Mouse (Mus musculus) MEL (cell line): ENCODE results near the gene Hs6st1. TPM values are rescaled to one million over a fixed set of nuclear protein-coding genes. Genes with fewer than 3 reads are reported as not detected.

ENCODE experiments used
- DNase-seq: peaks from one replicate; pipeline ENCODE4 v3.0.0; 2011; ENCODE audit warnings: low read depth, low spot score
- H3K27ac ChIP-seq: 2 replicates; pipeline ENCODE4 v1.5.1; 2012; ENCODE audit warnings: low read depth, mild to moderate bottlenecking, control low read depth, low read length, moderate library complexity; ENCODE audit not compliant: control insufficient read depth
- H3K27me3 ChIP-seq, 2 experiments: fragments of 150-350 bp in 1 of 2; sonication (generic) in 1 of 2; 2 replicates each; pipeline ENCODE4 v1.6.1; 2012; ENCODE audit warnings: low read length in 2 of 2, mild to moderate bottlenecking in 2 of 2, improper control_type of control experiment in 1 of 2, moderate library complexity in 1 of 2; ENCODE audit not compliant: insufficient read depth in 2 of 2, control insufficient read depth in 1 of 2
- H3K36me3 ChIP-seq, 2 experiments: 2 replicates each; pipeline ENCODE4 v1.6.1; 2012 to 2014; ENCODE audit warnings: low read length in 2 of 2, improper control_type of control experiment in 1 of 2, inconsistent platforms in 1 of 2, mild to moderate bottlenecking in 1 of 2; ENCODE audit not compliant: insufficient read depth in 2 of 2, control insufficient read depth in 1 of 2
- H3K4me1 ChIP-seq, 2 experiments: fragments of 150-350 bp in 1 of 2; sonication (generic) in 1 of 2; 2 replicates each; pipeline ENCODE4 v1.6.1; 2012; ENCODE audit warnings: low read length in 2 of 2, improper control_type of control experiment in 1 of 2, mild to moderate bottlenecking in 1 of 2; ENCODE audit not compliant: insufficient read depth in 2 of 2, control insufficient read depth in 1 of 2
- H3K4me3 ChIP-seq, 2 experiments: fragments of 150-350 bp in 1 of 2; sonication (generic) in 1 of 2; 2 replicates each; pipeline ENCODE4 v1.5.1; 2012; ENCODE audit warnings: low read depth in 2 of 2, low read length in 2 of 2, mild to moderate bottlenecking in 2 of 2, moderate library complexity in 2 of 2, control low read depth in 1 of 2, improper control_type of control experiment in 1 of 2; ENCODE audit not compliant: control insufficient read depth in 1 of 2, insufficient read depth in 1 of 2
- H3K79me2 ChIP-seq: 2 replicates; pipeline ENCODE4 v1.6.1; 2012; ENCODE audit warnings: mild to moderate bottlenecking, low read length, moderate library complexity; ENCODE audit not compliant: control insufficient read depth, poor library complexity, insufficient read depth
- H3K9ac ChIP-seq: 2 replicates; pipeline ENCODE4 v1.6.1; 2012; ENCODE audit warnings: low read depth, mild to moderate bottlenecking, control low read depth, low read length, moderate library complexity; ENCODE audit not compliant: control insufficient read depth, poor library complexity, severe bottlenecking
- H3K9me3 ChIP-seq: fragments of 150-350 bp; sonication (generic); replicated peaks from 2 replicates; pipeline ENCODE4 v1.6.1; 2012; ENCODE audit warnings: mild to moderate bottlenecking, low read length, improper control_type of control experiment, moderate library complexity; ENCODE audit not compliant: insufficient read depth
- BHLHE40 ChIP-seq: IDR thresholded peaks from 2 replicates; pipeline ENCODE4 v1.6.1; 2012; ENCODE audit warnings: low read depth, mild to moderate bottlenecking, inconsistent platforms, low read length, improper control_type of control experiment, borderline replicate concordance
- CHD1 ChIP-seq: IDR thresholded peaks from 2 replicates; pipeline ENCODE4 v1.6.1; 2012; ENCODE audit warnings: low read depth, mild to moderate bottlenecking, inconsistent platforms, low read length, improper control_type of control experiment
- CHD2 ChIP-seq: IDR thresholded peaks from 2 replicates; pipeline ENCODE4 v1.6.1; 2011; ENCODE audit warnings: low read length, improper control_type of control experiment
- CTCF ChIP-seq, 3 experiments: IDR thresholded peaks in 2 of 3; conservative IDR thresholded peaks in 1 of 3; 2 replicates each; pipeline ENCODE4 v1.5.1; 2011 to 2012; ENCODE audit warnings: low read length in 3 of 3, low read depth in 2 of 3, mild to moderate bottlenecking in 2 of 3, improper control_type of control experiment in 1 of 3, inconsistent platforms in 1 of 3, mixed read lengths in 1 of 3, moderate library complexity in 1 of 3; ENCODE audit not compliant: control insufficient read depth in 1 of 3, insufficient read depth in 1 of 3, poor library complexity in 1 of 3, severe bottlenecking in 1 of 3
- E2F4 ChIP-seq: IDR thresholded peaks from 2 replicates; pipeline ENCODE4 v1.6.1; 2011; ENCODE audit warnings: low read depth, low read length, improper control_type of control experiment, borderline replicate concordance
- ELF1 ChIP-seq: IDR thresholded peaks from 2 replicates; pipeline ENCODE4 v1.6.1; 2014; ENCODE audit warnings: low read depth, mild to moderate bottlenecking, inconsistent platforms, low read length, improper control_type of control experiment, moderate library complexity
- EP300 ChIP-seq, 2 experiments: IDR thresholded peaks; 2 replicates each; pipeline ENCODE4 v1.6.1; 2011; ENCODE audit warnings: improper control_type of control experiment in 2 of 2, low read length in 2 of 2, low read depth in 1 of 2, mild to moderate bottlenecking in 1 of 2
- ETS1 ChIP-seq: IDR thresholded peaks from 2 replicates; pipeline ENCODE4 v1.6.1; 2012; ENCODE audit warnings: low read depth, mild to moderate bottlenecking, inconsistent platforms, low read length, improper control_type of control experiment, moderate library complexity
- GABPA ChIP-seq: IDR thresholded peaks from 2 replicates; pipeline ENCODE4 v1.6.1; 2012; ENCODE audit warnings: low read depth, mild to moderate bottlenecking, inconsistent platforms, low read length, improper control_type of control experiment, moderate library complexity
- GATA1 ChIP-seq: IDR thresholded peaks from 2 replicates; pipeline ENCODE4 v1.6.1; 2011; ENCODE audit warnings: low read depth, low read length, improper control_type of control experiment
- JUND ChIP-seq: IDR thresholded peaks from 2 replicates; pipeline ENCODE4 v1.6.1; 2011; ENCODE audit warnings: low read depth, mild to moderate bottlenecking, improper control_type of control experiment, low read length
- KAT2A ChIP-seq: conservative IDR thresholded peaks from 2 replicates; pipeline ENCODE4 v1.6.1; 2012; ENCODE audit warnings: low read depth, low read length, improper control_type of control experiment, inconsistent platforms
- MAX ChIP-seq: IDR thresholded peaks from 2 replicates; pipeline ENCODE4 v1.6.1; 2011; ENCODE audit warnings: low read length, improper control_type of control experiment
- MEF2A ChIP-seq: IDR thresholded peaks from 2 replicates; pipeline ENCODE4 v1.6.1; 2014; ENCODE audit warnings: low read depth, mild to moderate bottlenecking, inconsistent platforms, low read length, improper control_type of control experiment; ENCODE audit not compliant: poor library complexity, insufficient replicate concordance, severe bottlenecking; ENCODE audit errors: extremely low read depth
- MXI1 ChIP-seq: IDR thresholded peaks from 2 replicates; pipeline ENCODE4 v1.6.1; 2011; ENCODE audit warnings: mild to moderate bottlenecking, low read depth, low read length, improper control_type of control experiment
- MYB ChIP-seq: IDR thresholded peaks from 2 replicates; pipeline ENCODE4 v1.6.1; 2011; ENCODE audit warnings: mild to moderate bottlenecking, low read depth, low read length, improper control_type of control experiment
- MYC ChIP-seq: IDR thresholded peaks from 2 replicates; pipeline ENCODE4 v1.6.1; 2011; ENCODE audit warnings: low read depth, mild to moderate bottlenecking, low read length, improper control_type of control experiment, moderate library complexity
- NELFE ChIP-seq: IDR thresholded peaks from 2 replicates; pipeline ENCODE4 v1.6.1; 2011; ENCODE audit warnings: low read depth, low read length, improper control_type of control experiment
- NRF1 ChIP-seq: IDR thresholded peaks from 2 replicates; pipeline ENCODE4 v1.6.1; 2014; ENCODE audit warnings: low read depth, mild to moderate bottlenecking, inconsistent platforms, low read length, improper control_type of control experiment, moderate library complexity; ENCODE audit not compliant: poor library complexity, insufficient read depth, severe bottlenecking
- POLR2A ChIP-seq, 2 experiments: IDR thresholded peaks; 2 replicates each; pipeline ENCODE4 v1.6.1; 2011 to 2012; ENCODE audit warnings: low read length in 2 of 2, mild to moderate bottlenecking in 2 of 2, control low read depth in 1 of 2, improper control_type of control experiment in 1 of 2, low read depth in 1 of 2, moderate library complexity in 1 of 2; ENCODE audit not compliant: control insufficient read depth in 1 of 2, insufficient read depth in 1 of 2, poor library complexity in 1 of 2
- POLR2AphosphoS2 ChIP-seq: IDR thresholded peaks from 2 replicates; pipeline ENCODE4 v1.6.1; 2011; ENCODE audit warnings: low read length, improper control_type of control experiment
- POLR2AphosphoS5 ChIP-seq: IDR thresholded peaks from 2 replicates; pipeline ENCODE4 v1.6.1; 2012; ENCODE audit warnings: low read depth, borderline replicate concordance, mild to moderate bottlenecking, inconsistent platforms, low read length, moderate library complexity, mixed read lengths
- RAD21 ChIP-seq: IDR thresholded peaks from 2 replicates; pipeline ENCODE4 v1.6.1; 2011; ENCODE audit warnings: mild to moderate bottlenecking, low read depth, low read length, improper control_type of control experiment
- RCOR1 ChIP-seq: IDR thresholded peaks from 2 replicates; pipeline ENCODE4 v1.6.1; 2012; ENCODE audit warnings: low read depth, mild to moderate bottlenecking, inconsistent platforms, low read length, improper control_type of control experiment
- SIN3A ChIP-seq: IDR thresholded peaks from 2 replicates; pipeline ENCODE4 v1.6.1; 2012; ENCODE audit warnings: low read length, improper control_type of control experiment, inconsistent platforms
- SMC3 ChIP-seq: IDR thresholded peaks from 2 replicates; pipeline ENCODE4 v1.6.1; 2011; ENCODE audit warnings: low read depth, low read length, improper control_type of control experiment
- TAL1 ChIP-seq: IDR thresholded peaks from 2 replicates; pipeline ENCODE4 v1.6.1; 2012; ENCODE audit warnings: mild to moderate bottlenecking, inconsistent platforms, low read length, moderate library complexity, mixed read lengths
- TCF12 ChIP-seq: IDR thresholded peaks from 2 replicates; pipeline ENCODE4 v1.6.1; 2014; ENCODE audit warnings: low read depth, mild to moderate bottlenecking, inconsistent platforms, low read length, improper control_type of control experiment, moderate library complexity
- USF1 ChIP-seq: IDR thresholded peaks from 2 replicates; pipeline ENCODE4 v1.6.1; 2014; ENCODE audit warnings: low read depth, mild to moderate bottlenecking, inconsistent platforms, low read length, improper control_type of control experiment, moderate library complexity
- ZKSCAN1 ChIP-seq: IDR thresholded peaks from 2 replicates; pipeline ENCODE4 v1.6.1; 2012; ENCODE audit warnings: low read depth, mild to moderate bottlenecking, inconsistent platforms, low read length, improper control_type of control experiment, moderate library complexity
- ZMIZ1 ChIP-seq: IDR thresholded peaks from 2 replicates; pipeline ENCODE4 v1.6.1; 2012; ENCODE audit warnings: low read depth, mild to moderate bottlenecking, inconsistent platforms, low read length, improper control_type of control experiment, moderate library complexity
- ZNF384 ChIP-seq: IDR thresholded peaks from 2 replicates; pipeline ENCODE4 v1.6.1; 2012; ENCODE audit warnings: low read depth, mild to moderate bottlenecking, inconsistent platforms, low read length, improper control_type of control experiment
- polyA plus RNA-seq, 2 experiments: library from polyadenylated mRNA; stranded (reverse) in 1 of 2; unstranded in 1 of 2; fragments of >175 nt in 1 of 2; fragments of >200 nt in 1 of 2; gene quantifications; 2 replicates each; pipeline versions ENCODE4 v1.2.1 to v1.2.4; 2012; ENCODE audit warnings: low replicate concordance in 2 of 2, low read depth in 1 of 2; ENCODE audit not compliant: insufficient read length in 2 of 2, insufficient read depth in 1 of 2, missing spikeins in 1 of 2
- total RNA-seq: library from RNA; depleted of rRNA; stranded (reverse); fragments of 300-350 nt; gene quantifications from 2 replicates; pipeline ENCODE4 v1.2.3, GENCODE M21; 2012

Gene Hs6st1
- total and polyA plus RNA-seq, 3 experiments, result 33.0 to 52.0 (median 45.7) TPM

DNA sequence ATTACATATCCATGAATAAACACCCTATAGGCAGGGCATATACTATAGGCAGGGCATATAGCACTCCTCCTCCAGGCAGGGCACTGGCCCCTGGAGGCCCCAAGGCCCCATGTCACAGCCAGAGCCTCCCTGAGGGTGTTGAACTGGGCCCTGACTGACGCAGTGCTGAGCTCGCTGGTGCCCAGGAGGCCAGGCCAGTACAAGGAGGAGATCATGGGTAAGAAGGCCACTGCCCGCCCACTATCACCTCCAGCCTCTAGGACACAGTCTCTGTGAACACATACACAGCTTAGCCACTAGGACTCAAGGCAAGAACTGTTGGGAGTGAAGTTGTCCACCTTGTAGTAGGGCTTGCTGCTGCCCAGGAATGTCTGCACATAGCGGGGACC, 22.5 kb downstream of the Hs6st1 start:
- TF ChIP-seq ZNF384 (no peak), JUND (no peak), RCOR1 (no peak), USF1 (no peak)
- DNase-seq, result peak; percentile 32
- H3K79me2 ChIP-seq, result peaks cover 36% of the 10 kb centered on the region
- H3K27ac ChIP-seq, result peak overlapping the region; percentile 5
- no peak overlapping the region for H3K4me3 ChIP-seq
- H3K4me1 ChIP-seq, result peaks cover 20 to 35% of the 10 kb centered on the region in 2 experiments
- no peaks in the 10 kb centered on the region for H3K27me3 ChIP-seq
- no peak overlapping the region for H3K9ac ChIP-seq
- H3K36me3 ChIP-seq, result peaks cover 20 to 21% of the 10 kb centered on the region in 2 experiments
- no peaks in the 10 kb centered on the region for H3K9me3 ChIP-seq

DNA sequence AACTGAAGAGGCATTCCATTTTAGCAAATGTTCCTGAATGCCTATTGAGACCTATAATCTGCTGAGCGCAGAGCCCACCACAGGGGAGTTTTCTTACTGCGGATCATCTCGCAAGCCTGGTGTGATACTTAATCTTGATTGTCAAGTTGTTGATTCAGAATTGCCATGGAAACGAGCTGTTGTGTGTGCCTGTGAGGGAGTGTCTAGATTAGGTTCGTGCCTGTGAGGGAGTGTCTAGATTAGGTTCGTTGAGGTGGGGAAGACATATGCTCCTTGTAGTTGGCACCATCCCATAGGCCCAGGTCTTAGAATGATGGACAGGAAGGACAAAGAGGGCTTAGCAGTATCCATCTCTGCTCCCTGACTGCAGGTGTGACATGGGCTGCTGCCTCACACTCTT, 23.0 kb downstream of the Hs6st1 start:
- H3K79me2 ChIP-seq, result peaks cover 34% of the 10 kb centered on the region
- H3K4me3 ChIP-seq, result no peak overlapping the region
- no peaks in the 10 kb centered on the region for H3K9me3 ChIP-seq
- peaks cover 20 to 35% of the 10 kb centered on the region in 2 experiments for H3K4me1 ChIP-seq
- H3K9ac ChIP-seq, result no peak overlapping the region
- H3K27ac ChIP-seq, result peak overlapping the region; percentile 5
- H3K27me3 ChIP-seq, result no peaks in the 10 kb centered on the region
- peak; percentile 92 for DNase-seq
- peaks cover 18 to 20% of the 10 kb centered on the region in 2 experiments for H3K36me3 ChIP-seq
- TF ChIP-seq TAL1, result peak; percentile 85
- TF ChIP-seq POLR2A (IDR thresholded peaks at IDR 0.05; ENCODE audit: control insufficient read depth in 1 of 2, insufficient read depth in 1 of 2, low read depth in 1 of 2, low read length in 2 of 2, poor library complexity in 1 of 2), result no peak; a peak in 1 of 4 replicates
- TF ChIP-seq SMC3, result no peak
- peak; percentile 88 to 94 for TF ChIP-seq EP300 (IDR thresholded peaks at IDR 0.05; ENCODE audit: low read depth in 1 of 2, low read length in 2 of 2)
- TF ChIP-seq RAD21, result no peak
- TF ChIP-seq USF1, result no peak
- no peak for TF ChIP-seq NRF1
- no peak for TF ChIP-seq JUND
- TF ChIP-seq GABPA, result no peak
- TF ChIP-seq E2F4, result no peak
- TF ChIP-seq MYC, result no peak
- TF ChIP-seq POLR2AphosphoS2, result no peak
- TF ChIP-seq ELF1, result no peak
- TF ChIP-seq MYB, result 0 out of 2 replicates have a peak, but pooled peaks have one; percentile 35
- TF ChIP-seq CTCF (IDR thresholded peaks at IDR 0.05 in 2 of 3, conservative IDR thresholded peaks at IDR 0.05 in 1 of 3; ENCODE audit: control insufficient read depth in 1 of 3, insufficient read depth in 1 of 3, low read depth in 2 of 3, low read length in 3 of 3, poor library complexity in 1 of 3, severe bottlenecking in 1 of 3), result no peak
- TF ChIP-seq GATA1, result peak; percentile 80
- no peak; the same call in 1 of the 2 replicates for TF ChIP-seq BHLHE40
- TF ChIP-seq NELFE, result no peak
- TF ChIP-seq CHD1, result no peak
- TF ChIP-seq MEF2A, result no peak
- no peak for TF ChIP-seq ZKSCAN1
- peak; percentile 90 for TF ChIP-seq SIN3A
- peak; percentile 72; the same call in 1 of the 2 replicates for TF ChIP-seq MXI1
- no peak for TF ChIP-seq ZNF384
- no peak for TF ChIP-seq ZMIZ1
- TF ChIP-seq RCOR1, result peak; percentile 16; the same call in 1 of the 2 replicates
- TF ChIP-seq MAX, result peak; percentile 62; the same call in 1 of the 2 replicates
- TF ChIP-seq ETS1, result peak; percentile 75
- TF ChIP-seq TCF12, result peak; percentile 93
- TF ChIP-seq KAT2A, result no peak
- no peak for TF ChIP-seq POLR2AphosphoS5
- no peak for TF ChIP-seq CHD2
